Mouse (Mus musculus) MEL (cell line): ENCODE results near the gene Trp73. TPM values are rescaled to one million over a fixed set of nuclear protein-coding genes. Genes with fewer than 3 reads are reported as not detected.

ENCODE experiments used
- DNase-seq: peaks from one replicate; pipeline ENCODE4 v3.0.0; 2011; ENCODE audit warnings: low read depth, low spot score
- H3K27ac ChIP-seq: 2 replicates; pipeline ENCODE4 v1.5.1; 2012; ENCODE audit warnings: low read depth, mild to moderate bottlenecking, control low read depth, low read length, moderate library complexity; ENCODE audit not compliant: control insufficient read depth
- H3K27me3 ChIP-seq, 2 experiments: fragments of 150-350 bp in 1 of 2; sonication (generic) in 1 of 2; 2 replicates each; pipeline ENCODE4 v1.6.1; 2012; ENCODE audit warnings: low read length in 2 of 2, mild to moderate bottlenecking in 2 of 2, improper control_type of control experiment in 1 of 2, moderate library complexity in 1 of 2; ENCODE audit not compliant: insufficient read depth in 2 of 2, control insufficient read depth in 1 of 2
- H3K36me3 ChIP-seq, 2 experiments: 2 replicates each; pipeline ENCODE4 v1.6.1; 2012 to 2014; ENCODE audit warnings: low read length in 2 of 2, improper control_type of control experiment in 1 of 2, inconsistent platforms in 1 of 2, mild to moderate bottlenecking in 1 of 2; ENCODE audit not compliant: insufficient read depth in 2 of 2, control insufficient read depth in 1 of 2
- H3K4me1 ChIP-seq, 2 experiments: fragments of 150-350 bp in 1 of 2; sonication (generic) in 1 of 2; 2 replicates each; pipeline ENCODE4 v1.6.1; 2012; ENCODE audit warnings: low read length in 2 of 2, improper control_type of control experiment in 1 of 2, mild to moderate bottlenecking in 1 of 2; ENCODE audit not compliant: insufficient read depth in 2 of 2, control insufficient read depth in 1 of 2
- H3K4me3 ChIP-seq, 2 experiments: fragments of 150-350 bp in 1 of 2; sonication (generic) in 1 of 2; 2 replicates each; pipeline ENCODE4 v1.5.1; 2012; ENCODE audit warnings: low read depth in 2 of 2, low read length in 2 of 2, mild to moderate bottlenecking in 2 of 2, moderate library complexity in 2 of 2, control low read depth in 1 of 2, improper control_type of control experiment in 1 of 2; ENCODE audit not compliant: control insufficient read depth in 1 of 2, insufficient read depth in 1 of 2
- H3K79me2 ChIP-seq: 2 replicates; pipeline ENCODE4 v1.6.1; 2012; ENCODE audit warnings: mild to moderate bottlenecking, low read length, moderate library complexity; ENCODE audit not compliant: control insufficient read depth, poor library complexity, insufficient read depth
- H3K9ac ChIP-seq: 2 replicates; pipeline ENCODE4 v1.6.1; 2012; ENCODE audit warnings: low read depth, mild to moderate bottlenecking, control low read depth, low read length, moderate library complexity; ENCODE audit not compliant: control insufficient read depth, poor library complexity, severe bottlenecking
- H3K9me3 ChIP-seq: fragments of 150-350 bp; sonication (generic); replicated peaks from 2 replicates; pipeline ENCODE4 v1.6.1; 2012; ENCODE audit warnings: mild to moderate bottlenecking, low read length, improper control_type of control experiment, moderate library complexity; ENCODE audit not compliant: insufficient read depth
- BHLHE40 ChIP-seq: IDR thresholded peaks from 2 replicates; pipeline ENCODE4 v1.6.1; 2012; ENCODE audit warnings: low read depth, mild to moderate bottlenecking, inconsistent platforms, low read length, improper control_type of control experiment, borderline replicate concordance
- CTCF ChIP-seq, 3 experiments: IDR thresholded peaks in 2 of 3; conservative IDR thresholded peaks in 1 of 3; 2 replicates each; pipeline ENCODE4 v1.5.1; 2011 to 2012; ENCODE audit warnings: low read length in 3 of 3, low read depth in 2 of 3, mild to moderate bottlenecking in 2 of 3, improper control_type of control experiment in 1 of 3, inconsistent platforms in 1 of 3, mixed read lengths in 1 of 3, moderate library complexity in 1 of 3; ENCODE audit not compliant: control insufficient read depth in 1 of 3, insufficient read depth in 1 of 3, poor library complexity in 1 of 3, severe bottlenecking in 1 of 3
- E2F4 ChIP-seq: IDR thresholded peaks from 2 replicates; pipeline ENCODE4 v1.6.1; 2011; ENCODE audit warnings: low read depth, low read length, improper control_type of control experiment, borderline replicate concordance
- EP300 ChIP-seq, 2 experiments: IDR thresholded peaks; 2 replicates each; pipeline ENCODE4 v1.6.1; 2011; ENCODE audit warnings: improper control_type of control experiment in 2 of 2, low read length in 2 of 2, low read depth in 1 of 2, mild to moderate bottlenecking in 1 of 2
- GABPA ChIP-seq: IDR thresholded peaks from 2 replicates; pipeline ENCODE4 v1.6.1; 2012; ENCODE audit warnings: low read depth, mild to moderate bottlenecking, inconsistent platforms, low read length, improper control_type of control experiment, moderate library complexity
- GATA1 ChIP-seq: IDR thresholded peaks from 2 replicates; pipeline ENCODE4 v1.6.1; 2011; ENCODE audit warnings: low read depth, low read length, improper control_type of control experiment
- JUND ChIP-seq: IDR thresholded peaks from 2 replicates; pipeline ENCODE4 v1.6.1; 2011; ENCODE audit warnings: low read depth, mild to moderate bottlenecking, improper control_type of control experiment, low read length
- KAT2A ChIP-seq: conservative IDR thresholded peaks from 2 replicates; pipeline ENCODE4 v1.6.1; 2012; ENCODE audit warnings: low read depth, low read length, improper control_type of control experiment, inconsistent platforms
- MAZ ChIP-seq: IDR thresholded peaks from 2 replicates; pipeline ENCODE4 v1.6.1; 2012; ENCODE audit warnings: low read depth, mild to moderate bottlenecking, inconsistent platforms, low read length, improper control_type of control experiment
- MXI1 ChIP-seq: IDR thresholded peaks from 2 replicates; pipeline ENCODE4 v1.6.1; 2011; ENCODE audit warnings: mild to moderate bottlenecking, low read depth, low read length, improper control_type of control experiment
- MYB ChIP-seq: IDR thresholded peaks from 2 replicates; pipeline ENCODE4 v1.6.1; 2011; ENCODE audit warnings: mild to moderate bottlenecking, low read depth, low read length, improper control_type of control experiment
- NELFE ChIP-seq: IDR thresholded peaks from 2 replicates; pipeline ENCODE4 v1.6.1; 2011; ENCODE audit warnings: low read depth, low read length, improper control_type of control experiment
- POLR2AphosphoS5 ChIP-seq: IDR thresholded peaks from 2 replicates; pipeline ENCODE4 v1.6.1; 2012; ENCODE audit warnings: low read depth, borderline replicate concordance, mild to moderate bottlenecking, inconsistent platforms, low read length, moderate library complexity, mixed read lengths
- RAD21 ChIP-seq: IDR thresholded peaks from 2 replicates; pipeline ENCODE4 v1.6.1; 2011; ENCODE audit warnings: mild to moderate bottlenecking, low read depth, low read length, improper control_type of control experiment
- RCOR1 ChIP-seq: IDR thresholded peaks from 2 replicates; pipeline ENCODE4 v1.6.1; 2012; ENCODE audit warnings: low read depth, mild to moderate bottlenecking, inconsistent platforms, low read length, improper control_type of control experiment
- USF2 ChIP-seq, 2 experiments: IDR thresholded peaks; 2 replicates each; pipeline ENCODE4 v1.6.1; 2011 to 2012; ENCODE audit warnings: improper control_type of control experiment in 2 of 2, low read length in 2 of 2, borderline replicate concordance in 1 of 2, inconsistent platforms in 1 of 2, low read depth in 1 of 2, mild to moderate bottlenecking in 1 of 2; ENCODE audit not compliant: insufficient read depth in 1 of 2
- ZKSCAN1 ChIP-seq: IDR thresholded peaks from 2 replicates; pipeline ENCODE4 v1.6.1; 2012; ENCODE audit warnings: low read depth, mild to moderate bottlenecking, inconsistent platforms, low read length, improper control_type of control experiment, moderate library complexity
- ZMIZ1 ChIP-seq: IDR thresholded peaks from 2 replicates; pipeline ENCODE4 v1.6.1; 2012; ENCODE audit warnings: low read depth, mild to moderate bottlenecking, inconsistent platforms, low read length, improper control_type of control experiment, moderate library complexity
- ZNF384 ChIP-seq: IDR thresholded peaks from 2 replicates; pipeline ENCODE4 v1.6.1; 2012; ENCODE audit warnings: low read depth, mild to moderate bottlenecking, inconsistent platforms, low read length, improper control_type of control experiment
- polyA plus RNA-seq, 2 experiments: library from polyadenylated mRNA; stranded (reverse) in 1 of 2; unstranded in 1 of 2; fragments of >175 nt in 1 of 2; fragments of >200 nt in 1 of 2; gene quantifications; 2 replicates each; pipeline versions ENCODE4 v1.2.1 to v1.2.4; 2012; ENCODE audit warnings: low replicate concordance in 2 of 2, low read depth in 1 of 2; ENCODE audit not compliant: insufficient read length in 2 of 2, insufficient read depth in 1 of 2, missing spikeins in 1 of 2
- total RNA-seq: library from RNA; depleted of rRNA; stranded (reverse); fragments of 300-350 nt; gene quantifications from 2 replicates; pipeline ENCODE4 v1.2.3, GENCODE M21; 2012

The Trp73 gene
- total and polyA plus RNA-seq, 3 experiments: 0.03 to 0.04 TPM; not detected in 1

- H3K9me3 ChIP-seq: no peaks in the 10 kb centered on the region
- DNase-seq: no peak
- no peak overlapping the region for H3K27ac ChIP-seq
- no peaks in the 10 kb centered on the region for H3K36me3 ChIP-seq
- no peaks in the 10 kb centered on the region for H3K27me3 ChIP-seq
- no peaks in the 10 kb centered on the region for H3K4me1 ChIP-seq
- no peak overlapping the region for H3K9ac ChIP-seq
- H3K79me2 ChIP-seq: no peaks in the 10 kb centered on the region
- H3K4me3 ChIP-seq: no peak overlapping the region
- TF ChIP-seq GABPA: no peak
- TF ChIP-seq CTCF (IDR thresholded peaks at IDR 0.05 in 2 of 3, conservative IDR thresholded peaks at IDR 0.05 in 1 of 3; ENCODE audit: control insufficient read depth in 1 of 3, insufficient read depth in 1 of 3, low read depth in 2 of 3, low read length in 3 of 3, poor library complexity in 1 of 3, severe bottlenecking in 1 of 3): no peak
- no peak for TF ChIP-seq POLR2AphosphoS5
- no peak for TF ChIP-seq EP300 (IDR thresholded peaks at IDR 0.05; ENCODE audit: low read depth in 1 of 2, low read length in 2 of 2)
- TF ChIP-seq ZNF384: no peak
- TF ChIP-seq USF2 (IDR thresholded peaks at IDR 0.05; ENCODE audit: borderline replicate concordance in 1 of 2, insufficient read depth in 1 of 2, low read depth in 1 of 2, low read length in 2 of 2): no peak
- TF ChIP-seq JUND: no peak
These were observed 2.9 kb downstream of the Trp73 start for GRCm38 (mm10) chr4:154137139-154137538.

GRCm38 (mm10) chr4:154134803-154135202 lies 5.2 kb downstream of the Trp73 start:
- no peaks in the 10 kb centered on the region for H3K79me2 ChIP-seq
- no peaks in the 10 kb centered on the region for H3K27me3 ChIP-seq
- no peaks in the 10 kb centered on the region for H3K4me1 ChIP-seq
- no peak overlapping the region for H3K9ac ChIP-seq
- H3K36me3 ChIP-seq: no peaks in the 10 kb centered on the region
- no peak overlapping the region for H3K4me3 ChIP-seq
- TF ChIP-seq JUND (no peak), MAZ (no peak), RAD21 (no peak), GATA1 (no peak), RCOR1 (no peak), E2F4 (no peak), MYB (no peak), MXI1 (no peak)
- H3K9me3 ChIP-seq: no peaks in the 10 kb centered on the region
- no peak overlapping the region for H3K27ac ChIP-seq
- DNase-seq: no peak

GRCm38 (mm10) chr4:154131894-154132293 lies 8.1 kb downstream of the Trp73 start:
- Histone ChIP-seq H3K4me1 (no peaks in the 10 kb centered on the region), H3K9me3 (no peaks in the 10 kb centered on the region), H3K9ac (no peak overlapping the region), H3K36me3 (no peaks in the 10 kb centered on the region), H3K4me3 (no peak overlapping the region)
- no peak for DNase-seq
- TF ChIP-seq NELFE (no peak), CTCF (IDR thresholded peaks at IDR 0.05 in 2 of 3, conservative IDR thresholded peaks at IDR 0.05 in 1 of 3; ENCODE audit: control insufficient read depth in 1 of 3, insufficient read depth in 1 of 3, low read depth in 2 of 3, low read length in 3 of 3, poor library complexity in 1 of 3, severe bottlenecking in 1 of 3) (no peak), MAZ (no peak), ZKSCAN1 (no peak), RCOR1 (no peak), KAT2A (no peak), BHLHE40 (no peak), ZMIZ1 (no peak), RAD21 (no peak)
- TF ChIP-seq, all 39 proteins: peak for 0
- H3K27me3 ChIP-seq: no peaks in the 10 kb centered on the region
- H3K27ac ChIP-seq: no peak overlapping the region
- no peaks in the 10 kb centered on the region for H3K79me2 ChIP-seq
